Mouse (Mus musculus): ENCODE measurements at regions not wholly inside any gene's neighbourhood (a gene's known extent, or its start where the extent isn't known, plus 50 kb on each side); places are given as distances from the start of the nearest gene placed in this dataset.

GRCm38 (mm10) chr6:106876690-106877089 lies 76.8 kb upstream of the Crbn start:
- DNase-seq, result no peak
- intact Hi-C loops (cut with DNase I), result no loop called here

- DNase-seq, result no peak
- intact Hi-C loops (cut with DNase I), result no loop called here
Observed at GRCm38 (mm10) chr6:106891879-106892638, 92.2 kb upstream of the Crbn start.

- intact Hi-C loops (cut with DNase I), result no loop called here
- DNase-seq, result no peak
Observed at GRCm38 (mm10) chr6:106892639-106892934, 92.7 kb upstream of the Crbn start.

- intact Hi-C loops (cut with DNase I), result no loop called here
- no peak for DNase-seq
Observed at GRCm38 (mm10) chr6:106903953-106904683, 104.2 kb upstream of the Crbn start.

- no peak for DNase-seq
- intact Hi-C loops (cut with DNase I), result no loop called here
Observed at GRCm38 (mm10) chr6:106915121-106915520, 115.2 kb upstream of the Crbn start.

GRCm38 (mm10) chr6:106916683-106917289 lies 116.9 kb upstream of the Crbn start:
- intact Hi-C loops (cut with DNase I), result no loop called here

GRCm38 (mm10) chr6:106920951-106921350 lies 121.1 kb upstream of the Crbn start:
- no peak for DNase-seq
- intact Hi-C loops (cut with DNase I), result no loop called here

More at GRCm38 (mm10) chr6:106916683-106917289, 116.9 kb upstream of the Crbn start:
- no peak for DNase-seq

- intact Hi-C loops (cut with DNase I), result no loop called here
- DNase-seq, result no peak
Observed at GRCm38 (mm10) chr6:106925486-106925885, 125.6 kb upstream of the Crbn start.

GRCm38 (mm10) chr6:106933584-106933983 lies 133.7 kb upstream of the Crbn start:
- intact Hi-C loops (cut with DNase I), result no loop called here

GRCm38 (mm10) chr6:106946227-106946927 lies 146.5 kb upstream of the Crbn start:
- DNase-seq, result no peak
- intact Hi-C loops (cut with DNase I), result no loop called here

More at GRCm38 (mm10) chr6:106933584-106933983, 133.7 kb upstream of the Crbn start:
- DNase-seq, result no peak

GRCm38 (mm10) chr6:106950909-106951308 lies 151.0 kb upstream of the Crbn start:
- DNase-seq, result no peak
- intact Hi-C loops (cut with DNase I), result no loop called here

GRCm38 (mm10) chr6:106961320-106961719 lies 161.4 kb upstream of the Crbn start:
- intact Hi-C loops (cut with DNase I), result no loop called here
- no peak for DNase-seq

- intact Hi-C loops (cut with DNase I), result no loop called here
- no peak for DNase-seq
Observed at GRCm38 (mm10) chr6:106964337-106964736, 164.5 kb upstream of the Crbn start.

GRCm38 (mm10) chr6:106975439-106975838 lies 175.6 kb upstream of the Crbn start:
- intact Hi-C loops (cut with DNase I), result no loop called here

GRCm38 (mm10) chr6:106978721-106979120 lies 178.8 kb upstream of the Crbn start:
- no peak for DNase-seq
- intact Hi-C loops (cut with DNase I), result no loop called here

More at GRCm38 (mm10) chr6:106975439-106975838, 175.6 kb upstream of the Crbn start:
- no peak for DNase-seq

- intact Hi-C loops (cut with DNase I), result no loop called here
Observed at GRCm38 (mm10) chr6:106979755-106980154, 179.9 kb upstream of the Crbn start.

GRCm38 (mm10) chr6:106980188-106980587 lies 180.3 kb upstream of the Crbn start:
- DNase-seq, result no peak
- intact Hi-C loops (cut with DNase I), result no loop called here

More at GRCm38 (mm10) chr6:106979755-106980154, 179.9 kb upstream of the Crbn start:
- DNase-seq, result no peak

- DNase-seq, result no peak
- intact Hi-C loops (cut with DNase I), result no loop called here
Observed at GRCm38 (mm10) chr6:106981232-106981631, 181.4 kb upstream of the Crbn start.

GRCm38 (mm10) chr6:106985132-106985801 lies 185.4 kb upstream of the Crbn start:
- DNase-seq, result no peak
- intact Hi-C loops (cut with DNase I), result no loop called here

GRCm38 (mm10) chr6:106991586-106991985 lies 191.7 kb upstream of the Crbn start:
- intact Hi-C loops (cut with DNase I), result no loop called here
- DNase-seq, result no peak
